Mouse (Mus musculus) heart, embryonic 11.5 days (tissue): Measurements from ENCODE around the gene Psma7. TPM values are rescaled to one million over a fixed set of nuclear protein-coding genes. Genes with fewer than 3 reads are reported as not detected.

ENCODE experiments used
- ATAC-seq: fragments of 200-750 bp; cut with Nextera tagmentation; replicated peaks from 2 replicates; pipeline ENCODE4 v1.8.0; 2017; ENCODE audit warnings: moderate library complexity; ENCODE audit not compliant: insufficient number of reproducible peaks, low FRiP score, low TSS enrichment
- H3K27ac ChIP-seq: fragments of 300-500 bp; sonication (generic); 2 replicates; pipeline ENCODE4 v1.5.1; 2014; ENCODE audit warnings: mild to moderate bottlenecking, low read depth, low read length
- H3K27me3 ChIP-seq: fragments of 300-500 bp; sonication (generic); 2 replicates; pipeline ENCODE4 v1.6.1; 2014; ENCODE audit warnings: mild to moderate bottlenecking, low read length, mixed read lengths; ENCODE audit not compliant: control insufficient read depth, insufficient read depth
- H3K36me3 ChIP-seq: fragments of 300-500 bp; sonication (generic); 2 replicates; pipeline ENCODE4 v1.6.1; 2014; ENCODE audit warnings: mild to moderate bottlenecking, low read length, moderate library complexity, mixed read lengths; ENCODE audit not compliant: control insufficient read depth, insufficient read depth
- H3K4me1 ChIP-seq: fragments of 300-500 bp; sonication (generic); 2 replicates; pipeline ENCODE4 v1.6.1; 2014; ENCODE audit warnings: low read length; ENCODE audit not compliant: control insufficient read depth, insufficient read depth
- H3K4me2 ChIP-seq: fragments of 300-500 bp; sonication (generic); 2 replicates; pipeline ENCODE4 v1.6.1; 2014; ENCODE audit warnings: mild to moderate bottlenecking, moderate library complexity
- H3K4me3 ChIP-seq: fragments of 300-500 bp; sonication (generic); 2 replicates; pipeline ENCODE4 v1.5.1; 2014; ENCODE audit warnings: low read depth, low read length
- H3K9ac ChIP-seq: fragments of 300-500 bp; sonication (generic); 2 replicates; pipeline ENCODE4 v1.6.1; 2014; ENCODE audit warnings: mild to moderate bottlenecking, low read depth, low read length, moderate library complexity
- H3K9me3 ChIP-seq: fragments of 300-500 bp; sonication (generic); replicated peaks from 2 replicates; pipeline ENCODE4 v1.6.1; 2016; ENCODE audit warnings: low read length; ENCODE audit not compliant: control insufficient read depth
- WGBS: fragments of 180-500 bp; shearing (Covaris S2); extraction: QIAGEN DNeasy Blood & Tissue Kit; methylation state at CpG from one replicate; pipeline ENCODE4 v1.1.7; 2014; ENCODE audit not compliant: insufficient replicate concordance; 5-methylcytosine and 5-hydroxymethylcytosine counted together
- polyA plus RNA-seq: library from polyadenylated mRNA; unstranded; fragments of >200 nt; fragmentation: Nextera tagmentation; extraction: Ambion mirVana; gene quantifications from 2 replicates; pipeline ENCODE4 v1.2.1, GENCODE M21; 2014

Gene Psma7
- polyA plus RNA-seq, 1 experiment from 2014 or later, result 495 TPM

DNA sequence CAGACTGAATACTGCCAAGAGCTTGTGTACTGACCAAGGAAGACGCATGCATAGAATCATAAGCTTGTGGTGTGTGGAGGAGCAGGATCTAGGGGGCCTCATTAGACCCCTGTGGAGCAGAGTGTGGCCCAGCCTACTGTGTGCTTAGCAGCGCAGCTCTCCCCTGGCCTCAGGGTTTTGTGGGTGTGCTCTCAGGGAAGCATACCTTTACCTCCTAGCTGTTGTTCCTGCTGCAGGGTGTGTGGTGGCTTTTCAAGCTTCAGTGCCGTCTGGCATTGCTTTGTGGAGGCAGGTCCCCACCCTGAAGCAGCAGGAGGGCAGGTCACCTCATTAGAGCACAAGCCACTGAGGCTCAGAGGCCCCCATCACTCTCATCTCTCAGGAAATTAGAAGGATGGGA, 35.4 kb upstream of the Psma7 start:
- H3K4me1 ChIP-seq, result no peaks in the 10 kb centered on the region
- no peak overlapping the region for H3K27ac ChIP-seq
- WGBS, result 64% methylated on average over 3 of the region's 3 CpGs
- H3K36me3 ChIP-seq, result peaks cover 3% of the 10 kb centered on the region; the same call in 1 of the 2 replicates
- H3K9ac ChIP-seq, result no peak overlapping the region
- H3K9me3 ChIP-seq, result no peaks in the 10 kb centered on the region
- H3K4me3 ChIP-seq, result no peak overlapping the region
- no peak for ATAC-seq
- H3K4me2 ChIP-seq, result no peak overlapping the region
- H3K27me3 ChIP-seq, result no peaks in the 10 kb centered on the region

DNA sequence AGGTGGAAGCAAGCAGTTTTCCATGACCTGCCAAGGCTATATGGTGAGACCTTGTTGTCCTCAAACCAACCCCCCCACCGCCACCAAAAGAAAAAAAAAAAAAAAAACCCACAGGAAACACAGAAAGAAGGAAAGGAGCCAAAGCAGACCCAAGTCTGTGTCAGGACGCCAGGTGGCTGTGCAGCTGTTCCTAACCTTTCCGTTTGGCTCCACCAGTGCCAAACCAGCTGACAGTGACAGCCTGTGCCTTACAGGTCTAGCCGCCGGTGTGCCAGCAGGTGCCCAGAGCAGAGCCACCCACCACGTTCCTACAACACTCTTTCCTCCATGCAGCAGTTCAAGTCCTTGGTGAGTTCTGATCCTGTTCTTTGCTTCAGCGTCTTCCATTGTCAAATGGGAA, 30.7 kb upstream of the Psma7 start:
- 92% methylated on average over 7 of the region's 7 CpGs for WGBS
- no peaks in the 10 kb centered on the region for H3K27me3 ChIP-seq
- H3K4me3 ChIP-seq, result no peak overlapping the region
- peaks cover 9% of the 10 kb centered on the region for H3K4me1 ChIP-seq
- no peak overlapping the region for H3K4me2 ChIP-seq
- H3K9me3 ChIP-seq, result no peaks in the 10 kb centered on the region
- no peak for ATAC-seq
- peaks cover 3% of the 10 kb centered on the region; the same call in 1 of the 2 replicates for H3K36me3 ChIP-seq
- H3K9ac ChIP-seq, result no peak overlapping the region
- H3K27ac ChIP-seq, result no peak overlapping the region

DNA sequence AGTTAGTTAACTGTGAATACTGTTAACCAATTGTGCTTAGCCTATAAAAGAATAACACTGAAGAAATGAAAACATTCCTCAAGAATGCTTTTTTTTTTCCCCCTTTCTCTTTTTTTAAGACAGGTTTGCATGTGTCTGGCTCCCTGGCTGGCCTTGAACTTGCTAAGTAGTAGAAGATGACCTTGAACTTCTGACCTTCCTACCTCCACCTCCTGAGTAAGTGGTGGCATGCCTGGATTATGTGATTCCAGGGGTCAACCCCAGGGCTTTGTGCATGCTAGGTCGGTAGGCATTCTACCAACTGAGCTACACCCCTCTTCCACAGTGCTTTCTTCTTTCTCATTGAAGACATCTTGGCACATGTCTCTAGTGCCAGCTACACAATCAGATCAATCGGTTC, 29.4 kb upstream of the Psma7 start:
- no peak overlapping the region for H3K9ac ChIP-seq
- no peaks in the 10 kb centered on the region for H3K9me3 ChIP-seq
- WGBS, result 85% methylated on average over 2 of the region's 2 CpGs
- H3K4me3 ChIP-seq, result no peak overlapping the region
- no peak overlapping the region for H3K4me2 ChIP-seq
- no peaks in the 10 kb centered on the region for H3K27me3 ChIP-seq
- peaks cover 8% of the 10 kb centered on the region for H3K36me3 ChIP-seq
- no peak for ATAC-seq
- H3K27ac ChIP-seq, result no peak overlapping the region
- H3K4me1 ChIP-seq, result peaks cover 9% of the 10 kb centered on the region

DNA sequence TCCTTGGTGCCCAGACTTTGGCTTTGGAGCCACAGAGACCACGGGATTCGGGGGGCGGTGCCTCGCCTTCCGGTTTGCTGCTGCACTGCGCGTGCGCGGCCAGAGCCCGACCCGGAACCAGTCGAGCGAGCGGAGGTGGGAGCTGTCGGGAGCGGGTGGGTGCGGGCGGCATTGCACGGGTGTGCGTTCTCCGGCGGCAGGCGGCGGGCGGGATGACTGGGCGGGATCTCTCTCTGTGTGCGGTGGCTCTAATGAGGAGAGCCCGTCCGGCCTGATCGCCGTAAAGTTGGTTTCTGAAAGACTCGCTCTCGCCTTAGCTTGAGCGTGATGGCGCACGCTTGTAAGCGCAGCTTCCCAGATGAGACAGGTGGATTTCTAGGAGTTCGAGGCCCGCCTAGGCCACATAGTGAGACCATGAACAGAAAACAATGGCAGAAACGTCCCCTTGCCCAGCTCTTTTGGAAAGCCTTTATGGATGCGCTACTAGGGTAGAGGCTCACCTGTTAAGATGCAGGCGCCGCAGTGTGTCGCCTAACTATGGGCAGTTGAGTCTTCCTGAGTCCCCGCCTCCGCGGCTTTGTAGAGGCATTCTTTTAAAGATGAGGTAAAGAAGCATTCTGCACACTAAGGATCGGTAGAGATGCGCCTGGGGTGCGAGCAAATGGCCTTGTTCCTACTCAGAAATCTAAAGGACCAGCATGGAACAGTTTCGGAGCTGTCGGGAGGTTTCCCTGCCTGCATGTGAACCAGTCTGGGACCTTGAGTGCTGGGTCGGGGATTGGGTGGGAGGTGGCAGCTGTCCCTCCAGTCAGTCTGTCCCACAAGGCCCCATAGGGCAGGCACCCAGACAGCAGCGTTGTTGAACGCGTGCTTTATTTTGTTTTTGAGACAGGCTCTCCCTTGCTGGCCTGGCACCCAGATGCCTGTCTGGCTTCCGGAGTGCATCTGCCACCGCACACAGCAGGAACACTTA, 28.5 kb upstream of the Psma7 start, which contains the start of gene Mtg2:
Gene Mtg2, plus strand, starts transcription at position 108 of the 973 bp plus-strand sequence.
- Histone ChIP-seq H3K9ac (peak within 1 kb of the TSS; percentile 80), H3K27me3 (no peaks in the 10 kb centered on the region), H3K4me3 (peak within 1 kb of the TSS; percentile 80), H3K27ac (peak within 1 kb of the TSS; percentile 73; the same call in 1 of the 2 replicates), H3K4me1 (peaks cover 9% of the 10 kb centered on the region), H3K4me2 (peak within 1 kb of the TSS; percentile 85), H3K9me3 (no peaks in the 10 kb centered on the region), H3K36me3 (peaks cover 8% of the 10 kb centered on the region)
- ATAC-seq, result peak; percentile 90
- WGBS, result 6% methylated on average over 58 of the region's 58 CpGs

DNA sequence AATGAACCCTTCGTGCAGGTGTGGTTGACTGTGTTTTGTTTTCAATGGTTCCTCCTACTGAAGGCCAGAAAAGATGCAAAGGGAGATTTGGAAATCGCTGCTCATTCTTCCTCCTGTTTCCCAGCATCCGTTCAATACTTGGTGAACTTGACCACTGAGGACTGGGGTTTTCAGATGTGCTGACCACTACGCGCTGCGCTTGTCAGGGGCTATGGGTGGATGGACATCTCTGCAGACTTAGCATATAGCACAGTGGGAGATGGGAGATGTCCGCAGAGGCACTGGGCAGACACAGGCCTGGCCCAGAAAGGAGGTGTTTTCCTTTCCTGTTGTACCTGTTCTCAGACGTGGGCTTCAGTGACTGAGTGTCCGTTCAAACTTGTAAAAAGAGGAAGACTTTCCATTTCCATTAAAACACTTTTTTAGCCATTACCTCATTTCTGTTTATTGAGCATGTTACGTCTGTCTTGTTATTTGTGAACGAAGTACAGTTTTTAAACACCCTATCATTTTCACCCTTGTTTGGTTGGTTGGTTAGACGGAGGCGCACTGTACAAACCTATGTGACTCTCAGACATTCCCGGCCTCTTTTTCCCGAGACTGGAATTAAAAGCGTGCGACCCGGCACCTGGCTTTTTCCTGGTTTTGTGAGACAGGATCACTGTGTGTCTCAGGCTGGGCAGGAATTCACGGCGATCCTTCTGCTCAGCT, 27.7 kb upstream of the Psma7 start:
- ATAC-seq, result peak; percentile 37
- H3K27me3 ChIP-seq, result no peaks in the 10 kb centered on the region
- H3K4me2 ChIP-seq, result peak overlapping the region; percentile 85
- WGBS, result 32% methylated on average over 20 of the region's 20 CpGs
- H3K9me3 ChIP-seq, result no peaks in the 10 kb centered on the region
- peak overlapping the region; percentile 73; the same call in 1 of the 2 replicates for H3K27ac ChIP-seq
- peak overlapping the region; percentile 80 for H3K9ac ChIP-seq
- peaks cover 8% of the 10 kb centered on the region for H3K36me3 ChIP-seq
- peaks cover 9% of the 10 kb centered on the region for H3K4me1 ChIP-seq
- peak overlapping the region; percentile 80 for H3K4me3 ChIP-seq

DNA sequence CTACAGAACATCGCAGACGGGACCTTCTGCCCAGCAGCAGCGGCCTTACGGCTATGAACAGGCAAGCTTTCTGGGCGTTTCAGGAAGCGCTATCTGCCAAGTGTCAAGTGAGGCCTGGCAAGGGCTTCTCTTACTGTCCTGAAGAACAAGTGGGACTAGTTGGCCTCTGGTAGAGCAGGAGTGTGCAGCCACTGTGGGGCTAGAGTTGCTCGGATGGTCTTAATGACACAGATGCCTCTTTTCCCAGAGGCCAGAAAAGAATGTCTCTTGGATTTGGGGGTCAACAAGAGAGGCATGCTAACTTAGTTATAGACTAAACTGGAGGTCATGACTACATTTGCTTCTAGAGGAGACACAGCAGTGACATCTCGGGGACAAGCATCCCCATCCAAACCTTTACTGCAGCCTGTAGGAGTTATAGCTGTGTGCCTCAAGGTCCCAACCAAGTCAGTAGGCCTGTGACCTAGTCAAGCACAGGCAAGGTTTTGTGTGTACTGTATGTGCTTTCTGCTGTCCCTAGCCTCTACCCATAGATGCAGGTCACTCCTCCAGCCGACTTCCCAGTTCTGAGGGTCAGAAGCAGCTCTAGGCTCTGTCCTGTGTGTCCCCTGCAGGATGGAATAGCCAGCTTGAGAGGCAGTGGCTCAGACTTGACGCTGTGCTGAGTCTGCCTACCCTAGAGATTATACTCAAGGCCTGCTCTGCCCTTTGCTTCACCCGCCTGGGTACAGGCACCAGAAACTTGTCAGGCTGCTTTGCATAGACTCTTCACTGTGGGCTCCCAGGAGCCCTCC, 21.3 kb upstream of the Psma7 start:
- Histone ChIP-seq H3K36me3 (peaks cover 30% of the 10 kb centered on the region), H3K4me1 (no peaks in the 10 kb centered on the region), H3K27ac (no peak overlapping the region), H3K4me2 (no peak overlapping the region), H3K9me3 (no peaks in the 10 kb centered on the region), H3K27me3 (no peaks in the 10 kb centered on the region), H3K4me3 (no peak overlapping the region), H3K9ac (no peak overlapping the region)
- WGBS, result 88% methylated on average over 11 of the region's 11 CpGs
- ATAC-seq, result no peak

DNA sequence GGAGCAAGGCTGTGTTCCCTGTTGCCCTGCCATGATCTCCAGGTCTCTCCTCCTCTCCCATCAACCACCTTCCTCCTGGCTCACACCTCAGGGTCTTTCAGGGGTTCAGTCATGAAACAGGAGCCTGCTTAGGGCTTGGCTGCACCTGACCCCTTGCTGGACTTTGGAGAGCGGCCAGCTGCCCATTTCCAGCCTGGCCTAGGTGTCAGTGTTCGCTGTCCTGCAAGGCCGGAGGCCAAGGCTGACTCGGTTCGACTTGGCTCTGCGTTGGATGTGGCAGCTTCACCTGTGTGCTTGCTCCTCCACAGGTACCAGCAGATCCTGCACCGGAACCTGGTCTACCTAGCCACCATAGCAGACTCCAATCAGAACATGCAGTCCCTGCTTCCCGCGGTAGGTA, 10.8 kb upstream of the Psma7 start:
- WGBS, result 88% methylated on average over 9 of the region's 9 CpGs
- H3K27ac ChIP-seq, result no peak overlapping the region
- no peak overlapping the region for H3K4me2 ChIP-seq
- no peaks in the 10 kb centered on the region for H3K27me3 ChIP-seq
- no peak overlapping the region for H3K4me3 ChIP-seq
- no peak overlapping the region for H3K9ac ChIP-seq
- peaks cover 13% of the 10 kb centered on the region for H3K36me3 ChIP-seq
- H3K9me3 ChIP-seq, result no peaks in the 10 kb centered on the region
- no peak for ATAC-seq
- H3K4me1 ChIP-seq, result no peaks in the 10 kb centered on the region
